Mouse (Mus musculus) olfactory bulb, adult 2 months (tissue): ENCODE measurements around the gene Plpp4. TPM values are rescaled to one million over a fixed set of nuclear protein-coding genes. Genes with fewer than 3 reads are reported as not detected.

Experiments used
- H3K27ac ChIP-seq: fragments of 200-500 bp; 2 replicates; pipeline ENCODE4 v1.5.1; 2012; ENCODE audit warnings: low read depth, low read length; ENCODE audit not compliant: insufficient read depth
- H3K4me1 ChIP-seq: fragments of 200-500 bp; 2 replicates; pipeline ENCODE4 v1.6.1; 2012; ENCODE audit warnings: low read length; ENCODE audit not compliant: control insufficient read depth, insufficient read depth
- H3K4me3 ChIP-seq: fragments of 200-500 bp; 2 replicates; pipeline ENCODE4 v1.5.1; 2012; ENCODE audit warnings: mild to moderate bottlenecking, low read depth, low read length, moderate library complexity; ENCODE audit not compliant: insufficient read depth
- CTCF ChIP-seq: fragments of 200-500 bp; IDR thresholded peaks from 2 replicates; pipeline ENCODE4 v1.5.1; 2012; ENCODE audit warnings: low read depth, mild to moderate bottlenecking, low read length, moderate library complexity; ENCODE audit not compliant: insufficient read depth
- POLR2A ChIP-seq: fragments of 200-500 bp; IDR thresholded peaks from 2 replicates; pipeline ENCODE4 v1.6.1; 2012; ENCODE audit warnings: mild to moderate bottlenecking, low read depth, low read length, moderate library complexity; ENCODE audit not compliant: insufficient read depth
- WGBS: fragments of 180-500 bp; shearing (Covaris S2); methylation state at CpG from one replicate; pipeline ENCODE4 v1.1.7; 2018; 5-methylcytosine and 5-hydroxymethylcytosine counted together
- polyA plus RNA-seq: library from polyadenylated mRNA; stranded (reverse); fragments of >200 nt; gene quantifications from 2 replicates; pipeline ENCODE4 v1.2.4, GENCODE M21; 2012; ENCODE audit warnings: low replicate concordance; ENCODE audit not compliant: missing spikeins, insufficient read depth, insufficient read length

Gene Plpp4
- polyA plus RNA-seq, 1 experiment, result not detected

DNA sequence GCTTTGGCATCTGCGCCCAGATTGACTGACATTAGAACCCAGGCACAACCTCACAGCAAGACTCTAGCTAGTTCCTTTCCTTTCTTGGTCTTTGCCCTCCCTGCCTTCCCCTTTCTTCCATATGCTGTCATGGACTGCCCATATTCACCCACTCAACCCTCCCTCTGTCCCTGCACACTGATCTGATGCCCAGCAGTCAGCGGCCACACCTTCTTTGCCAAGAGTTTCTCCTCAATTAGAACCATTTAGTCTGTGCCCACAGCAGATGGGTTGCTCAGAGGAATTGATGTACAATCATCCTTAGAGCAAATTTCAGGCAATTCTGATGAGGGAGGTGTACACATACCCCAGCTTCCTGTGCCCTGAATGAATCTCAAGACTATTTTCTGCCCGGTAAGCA, 83.3 kb downstream of the Plpp4 start:
- H3K27ac ChIP-seq, result no peak overlapping the region
- no peaks in the 10 kb centered on the region for H3K4me1 ChIP-seq
- H3K4me3 ChIP-seq, result no peak overlapping the region
- no peak for TF ChIP-seq POLR2A
- no peak for TF ChIP-seq CTCF
- WGBS, result 92% methylated on average over 3 of the region's 3 CpGs

DNA sequence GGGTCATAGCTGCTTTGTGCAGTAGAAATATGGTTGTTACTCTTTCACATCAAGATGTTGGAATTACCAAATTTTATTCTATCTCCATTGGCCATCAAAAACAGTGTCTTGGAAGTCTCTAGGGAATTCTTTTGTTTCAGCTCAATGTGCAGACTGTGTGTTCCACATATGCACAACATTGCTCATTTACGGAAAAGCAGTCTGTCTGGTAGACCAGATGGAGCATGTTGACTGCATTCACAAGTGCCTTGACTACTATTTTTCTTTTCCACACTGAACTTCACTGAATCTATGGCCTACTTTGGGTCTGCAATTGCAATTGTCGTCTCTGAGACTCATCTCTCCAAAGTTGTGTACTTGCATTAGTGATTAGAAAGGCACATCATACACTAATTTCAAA, 98.7 kb downstream of the Plpp4 start:
- H3K4me3 ChIP-seq, result no peak overlapping the region
- WGBS, result 93% methylated on average over 2 of the region's 2 CpGs
- H3K4me1 ChIP-seq, result no peaks in the 10 kb centered on the region
- H3K27ac ChIP-seq, result no peak overlapping the region
- TF ChIP-seq CTCF (no peak), POLR2A (no peak)

DNA sequence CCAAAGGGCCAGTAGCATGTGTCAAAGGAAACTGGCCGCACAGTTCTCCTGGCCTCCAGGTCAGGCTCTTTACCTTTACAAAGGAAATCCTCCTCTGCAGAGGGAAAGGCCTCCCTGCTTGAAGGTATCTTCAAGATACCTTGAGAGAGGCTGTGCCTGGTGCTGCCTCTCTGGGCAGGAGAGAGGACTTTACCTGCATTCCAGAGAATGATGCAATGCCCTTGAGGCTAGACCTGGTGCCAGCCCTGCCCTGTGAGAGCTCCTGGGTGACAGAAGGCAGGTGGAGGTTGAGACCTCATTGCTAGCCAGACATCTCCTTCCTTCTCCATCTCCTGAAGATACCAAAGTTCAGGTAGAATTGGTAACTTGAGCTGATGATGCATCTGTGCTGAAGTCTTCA, 118.5 kb downstream of the Plpp4 start:
- WGBS, result 94% methylated on average over 1 of the region's 1 CpGs
- Histone ChIP-seq H3K4me1 (no peaks in the 10 kb centered on the region), H3K27ac (no peak overlapping the region)

DNA sequence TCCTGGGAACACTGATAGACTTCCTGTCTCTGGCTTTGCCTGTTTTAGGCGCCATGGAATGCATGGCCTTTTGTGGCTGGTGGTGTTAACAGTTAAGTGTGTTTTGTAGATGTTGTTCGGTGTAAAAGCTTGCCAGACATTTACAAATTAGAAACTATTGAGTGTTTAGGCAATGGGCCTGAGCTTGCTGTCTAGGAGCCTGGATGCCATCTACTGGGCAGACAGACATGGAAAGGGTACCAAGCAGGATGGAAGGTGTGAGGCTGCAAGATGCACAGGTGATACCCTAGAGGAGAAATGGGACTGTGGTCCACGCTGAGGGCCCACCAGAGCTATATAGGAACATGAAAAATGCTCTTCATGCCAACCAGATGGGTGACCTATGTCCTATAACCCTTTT, 128.3 kb downstream of the Plpp4 start:
- WGBS, result 74% methylated on average over 3 of the region's 3 CpGs
- no peak for TF ChIP-seq POLR2A
- TF ChIP-seq CTCF, result no peak
- Histone ChIP-seq H3K4me3 (no peak overlapping the region), H3K4me1 (no peaks in the 10 kb centered on the region), H3K27ac (no peak overlapping the region)

More for the DNA sequence above, 118.5 kb downstream of the Plpp4 start:
- TF ChIP-seq POLR2A, result no peak
- TF ChIP-seq CTCF, result no peak
- H3K4me3 ChIP-seq, result no peak overlapping the region

DNA sequence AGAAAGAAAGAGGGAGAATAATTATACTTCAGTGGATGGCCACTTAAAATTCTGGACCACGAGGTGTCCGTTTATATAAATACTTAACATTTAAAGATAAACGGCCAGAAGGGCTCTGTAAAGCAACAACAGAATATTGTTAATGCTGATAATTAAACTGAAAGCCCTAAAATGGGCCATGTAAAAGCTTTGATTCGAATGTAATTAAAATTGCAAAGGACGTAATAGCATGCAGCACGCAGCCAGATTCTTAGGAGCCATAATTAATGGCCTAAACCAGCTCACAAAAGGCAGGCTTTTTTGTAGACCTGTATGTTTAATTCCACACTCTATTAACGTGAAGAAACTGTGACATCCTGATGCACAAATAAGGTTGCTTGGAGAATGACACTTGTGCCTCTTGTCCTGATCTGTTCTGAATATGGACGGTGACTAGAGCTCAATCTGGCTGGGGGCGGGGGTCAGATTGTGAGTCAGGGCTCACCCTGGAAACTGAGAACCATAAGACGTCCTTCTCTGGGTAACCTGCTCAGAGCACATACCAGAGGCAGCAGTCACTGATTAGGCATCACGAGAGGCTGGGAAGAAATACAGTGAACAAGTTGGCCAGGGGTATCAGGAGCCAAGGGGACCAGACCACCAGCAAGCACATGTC, 136.1 kb downstream of the Plpp4 start:
- no peak overlapping the region for H3K27ac ChIP-seq

DNA sequence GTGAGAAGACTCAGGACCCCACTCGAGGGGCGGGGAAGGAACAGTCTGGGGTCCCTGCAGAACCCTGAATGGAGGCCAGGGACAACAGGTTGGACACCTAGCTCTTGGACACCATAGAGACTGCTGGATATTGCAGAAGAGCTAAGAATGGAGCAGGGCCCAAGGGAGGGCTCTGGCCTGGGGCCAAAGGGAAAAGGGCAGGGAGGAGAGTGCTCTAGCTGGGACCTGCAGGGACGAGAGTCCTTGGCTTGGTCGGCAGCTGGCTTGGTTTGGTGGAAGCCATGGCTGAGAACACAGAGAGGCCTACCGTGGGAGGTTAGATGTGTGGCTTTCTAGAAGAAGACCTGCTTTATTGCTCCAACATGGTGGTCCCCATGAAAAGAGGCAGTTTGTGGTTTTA, 139.7 kb downstream of the Plpp4 start:
- Histone ChIP-seq H3K4me3 (no peak overlapping the region), H3K27ac (no peak overlapping the region), H3K4me1 (no peaks in the 10 kb centered on the region)
- TF ChIP-seq POLR2A (no peak), CTCF (no peak)
- WGBS, result 87% methylated on average over 5 of the region's 5 CpGs

More for the DNA sequence above, 136.1 kb downstream of the Plpp4 start:
- TF ChIP-seq POLR2A, result no peak
- no peak for TF ChIP-seq CTCF
- 47% methylated on average over 11 of the region's 11 CpGs for WGBS
- no peaks in the 10 kb centered on the region for H3K4me1 ChIP-seq
- H3K4me3 ChIP-seq, result no peak overlapping the region

DNA sequence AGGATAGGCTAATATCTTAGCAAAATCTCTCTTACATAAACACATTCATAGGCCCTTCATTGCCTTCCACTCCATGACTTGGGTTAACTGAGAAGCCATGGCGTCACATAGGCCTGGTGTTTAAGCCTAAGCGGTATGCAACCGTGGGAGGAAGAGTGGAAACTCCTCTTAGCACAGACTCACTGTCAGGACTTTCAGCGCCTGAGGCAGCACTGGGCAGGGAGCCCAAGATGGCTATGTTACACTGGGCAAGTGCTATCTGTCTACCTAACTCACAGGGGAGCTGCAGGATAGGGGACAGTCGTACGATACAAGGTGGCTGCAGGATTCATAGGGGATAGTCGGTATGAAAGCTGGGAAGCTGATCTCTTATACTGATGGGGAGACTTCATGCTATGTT, 142.2 kb downstream of the Plpp4 start:
- TF ChIP-seq CTCF, result no peak
- 81% methylated on average over 7 of the region's 7 CpGs for WGBS

DNA sequence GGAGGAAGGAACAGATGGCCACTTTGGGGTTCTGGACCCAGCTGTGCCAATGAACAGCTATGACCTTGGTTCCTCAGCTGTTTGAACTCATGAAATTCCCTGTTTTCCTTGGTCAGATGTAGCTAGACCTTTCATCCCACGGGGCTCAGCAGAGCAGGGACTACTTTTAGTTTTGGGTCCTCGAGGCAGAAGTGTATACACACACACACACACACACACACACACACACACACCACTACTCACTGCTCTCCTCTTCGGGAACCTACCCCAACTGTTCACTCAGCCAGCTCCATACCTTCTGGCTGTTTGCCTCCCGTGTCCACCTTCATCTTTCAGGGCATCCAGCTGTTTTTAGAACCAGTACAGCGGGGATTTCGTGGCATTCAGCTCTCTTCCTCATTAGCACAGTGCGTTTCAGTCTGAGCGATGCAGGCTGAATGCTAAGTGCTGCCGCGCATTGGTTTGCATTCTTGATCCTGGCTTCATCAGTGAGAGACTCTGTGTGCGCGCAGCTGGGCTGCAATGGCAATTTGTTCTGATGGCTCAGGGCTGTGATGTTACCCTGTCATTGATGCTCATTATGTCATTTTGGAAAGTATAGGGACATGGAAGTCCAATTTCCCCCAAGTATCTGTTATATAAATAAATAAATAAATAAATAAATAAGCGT, 146.0 kb downstream of the Plpp4 start:
- TF ChIP-seq CTCF (no peak), POLR2A (no peak)
- Histone ChIP-seq H3K4me3 (no peak overlapping the region), H3K4me1 (no peaks in the 10 kb centered on the region), H3K27ac (no peak overlapping the region)
- 30% methylated on average over 13 of the region's 13 CpGs for WGBS

More for the DNA sequence above, 142.2 kb downstream of the Plpp4 start:
- H3K4me3 ChIP-seq, result no peak overlapping the region
- H3K27ac ChIP-seq, result no peak overlapping the region
- H3K4me1 ChIP-seq, result no peaks in the 10 kb centered on the region

DNA sequence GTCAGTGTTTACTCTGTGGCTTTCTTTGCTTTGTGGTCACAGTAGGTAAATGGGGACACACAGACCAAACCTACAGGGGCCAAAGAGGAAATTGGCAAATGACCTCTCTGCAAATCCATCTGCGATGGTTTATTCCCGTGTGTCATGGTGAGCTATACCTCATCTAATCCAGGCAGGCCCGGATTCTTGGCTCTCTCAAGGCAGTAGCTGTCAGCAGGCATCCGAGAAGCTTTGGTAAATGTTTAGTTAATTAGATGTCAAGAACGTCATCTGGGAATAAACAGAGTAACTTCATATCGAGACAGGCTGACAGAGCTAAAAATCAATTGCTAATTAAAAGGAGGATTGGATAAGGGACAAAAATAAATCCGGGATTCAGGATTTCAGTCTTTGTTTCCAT, 149.2 kb downstream of the Plpp4 start:
- Histone ChIP-seq H3K4me3 (no peak overlapping the region), H3K4me1 (no peaks in the 10 kb centered on the region), H3K27ac (no peak overlapping the region)
- WGBS, result 76% methylated on average over 7 of the region's 7 CpGs
- TF ChIP-seq POLR2A (no peak), CTCF (no peak)

DNA sequence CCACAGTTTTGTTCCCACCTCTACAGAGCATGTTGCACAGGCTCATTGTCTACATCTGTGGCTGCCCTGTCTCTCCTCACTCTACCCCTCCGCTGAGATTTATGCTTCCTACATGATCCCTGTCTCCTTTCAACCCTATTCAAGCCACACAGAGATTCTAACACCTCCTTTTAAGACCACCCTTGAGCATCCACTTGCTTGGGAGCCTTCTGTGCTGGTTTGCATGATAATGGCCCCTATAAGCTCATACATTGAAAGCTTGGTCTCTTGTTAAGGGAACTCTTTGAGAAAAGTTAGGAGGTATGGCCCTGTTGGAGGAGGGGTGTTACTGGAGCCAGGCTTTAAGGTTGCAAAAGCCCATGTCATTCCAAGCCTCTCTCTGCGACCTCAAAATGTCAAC, 155.9 kb downstream of the Plpp4 start:
- no peak overlapping the region for H3K4me3 ChIP-seq
- WGBS, result 67% methylated on average over 2 of the region's 2 CpGs

More for the DNA sequence above, 155.9 kb downstream of the Plpp4 start:
- Histone ChIP-seq H3K4me1 (no peaks in the 10 kb centered on the region), H3K27ac (no peak overlapping the region)
- no peak for TF ChIP-seq POLR2A
- no peak for TF ChIP-seq CTCF
